Mouse (Mus musculus) small intestine, adult 2 months (tissue): ENCODE measurements around the gene Rilp.

Experiments used
- CTCF ChIP-seq: fragments of 200-500 bp; IDR thresholded peaks from 2 replicates; pipeline ENCODE4 v1.5.1; 2012; ENCODE audit warnings: low read depth, mild to moderate bottlenecking, control low read depth, inconsistent platforms, low read length, moderate library complexity, mixed read lengths; ENCODE audit not compliant: insufficient replicate concordance, insufficient read length; ENCODE audit errors: extremely low read depth
- POLR2A ChIP-seq: fragments of 200-500 bp; IDR thresholded peaks from 2 replicates; pipeline ENCODE4 v1.6.1; 2012; ENCODE audit warnings: low read depth, mild to moderate bottlenecking, control low read depth, inconsistent platforms, low read length, moderate library complexity

DNA sequence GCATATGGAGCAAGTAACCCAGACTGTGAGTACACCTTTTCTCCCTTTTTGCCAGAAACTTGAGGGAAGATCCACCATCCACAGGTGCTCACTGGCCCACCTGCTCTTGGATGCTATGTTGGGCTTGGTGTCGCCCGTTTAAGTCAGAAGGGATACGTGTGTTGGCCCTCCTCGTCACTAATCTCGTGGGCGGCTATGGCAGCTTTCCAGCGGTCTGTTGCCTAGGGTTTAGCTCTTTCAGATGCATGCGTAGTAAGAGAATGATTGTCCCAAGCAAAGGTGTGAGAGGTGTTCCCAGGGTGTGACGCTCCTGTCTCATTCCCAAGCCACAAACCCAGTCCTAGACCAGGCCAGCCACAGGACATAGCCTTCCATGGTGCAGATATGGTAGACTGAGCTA is 34.8 kb downstream of the Rilp start:
- TF ChIP-seq POLR2A (no peak), CTCF (no peak)
